Mouse (Mus musculus) hematopoietic stem cell, adult 5-6 weeks (primary cell): ENCODE data around the gene Cdh13. TPM values are rescaled to one million over a fixed set of nuclear protein-coding genes. Genes with fewer than 3 reads are reported as not detected.

Source experiments
- ATAC-seq, 2 experiments: fragments of 125-278 bp in 1 of 2; replicated peaks in 1 of 2; 2 replicates each; pipeline ENCODE4 v1.8.0; 2016 to 2017; ENCODE audit warnings: inconsistent platforms in 2 of 2, mild to moderate bottlenecking in 2 of 2, moderate number of reproducible peaks in 2 of 2, low read depth in 1 of 2, moderate TSS enrichment in 1 of 2; ENCODE audit not compliant: low FRiP score in 2 of 2, poor library complexity in 2 of 2, severe bottlenecking in 2 of 2, insufficient read depth in 1 of 2, low TSS enrichment in 1 of 2
- total RNA-seq: library from RNA; stranded (forward); fragments of 172-1452, 232-1000 nt; gene quantifications from 2 replicates; pipeline ENCODE4 v1.2.3, GENCODE M21; 2017

The Cdh13 gene
- total RNA-seq = not detected in 2 replicates

- no peak for ATAC-seq
Observed at GRCm38 (mm10) chr8:118283600-118284111, at the start of gene Cdh13. TSS of gene Cdh13 (plus strand) at chr8:118283733.

- ATAC-seq = no peak
Observed at GRCm38 (mm10) chr8:118235626-118236025, 47.9 kb upstream of the Cdh13 start.

GRCm38 (mm10) chr8:118237150-118237620 is 46.3 kb upstream of the Cdh13 start:
- ATAC-seq = no peak

GRCm38 (mm10) chr8:118238156-118238555 is 45.4 kb upstream of the Cdh13 start:
- ATAC-seq = no peak

GRCm38 (mm10) chr8:118239186-118239585 is 44.3 kb upstream of the Cdh13 start:
- no peak for ATAC-seq

- no peak for ATAC-seq
Observed at GRCm38 (mm10) chr8:118249319-118249718, 34.2 kb upstream of the Cdh13 start.

GRCm38 (mm10) chr8:118249923-118250322 is 33.6 kb upstream of the Cdh13 start:
- ATAC-seq = no peak

GRCm38 (mm10) chr8:118263117-118263516 is 20.4 kb upstream of the Cdh13 start:
- no peak for ATAC-seq

GRCm38 (mm10) chr8:118270751-118271402 is 12.7 kb upstream of the Cdh13 start:
- ATAC-seq = no peak

GRCm38 (mm10) chr8:118272493-118272892 is 11.0 kb upstream of the Cdh13 start:
- ATAC-seq = no peak

GRCm38 (mm10) chr8:118274243-118274642 is 9.3 kb upstream of the Cdh13 start:
- ATAC-seq = no peak

- peak; percentile 37 to 66; a peak in 1 of 4 replicates for ATAC-seq
Observed at GRCm38 (mm10) chr8:118274688-118275087, 8.8 kb upstream of the Cdh13 start.

GRCm38 (mm10) chr8:118284112-118285029 is 838 bp downstream of the Cdh13 start:
- ATAC-seq = no peak

GRCm38 (mm10) chr8:118285596-118286281 is 2.2 kb downstream of the Cdh13 start:
- no peak for ATAC-seq

- ATAC-seq = no peak
Observed at GRCm38 (mm10) chr8:118286282-118287180, 3.0 kb downstream of the Cdh13 start.

GRCm38 (mm10) chr8:118287496-118287895 is 4.0 kb downstream of the Cdh13 start:
- no peak for ATAC-seq
